Mouse (Mus musculus) limb, embryonic 12.5 days (tissue): ENCODE results near the gene Kidins220. TPM values are rescaled to one million over a fixed set of nuclear protein-coding genes. Genes with fewer than 3 reads are reported as not detected.

ENCODE experiments used
- ATAC-seq: fragments of 200-750 bp; cut with Nextera tagmentation; 2 replicates; pipeline ENCODE4 v1.8.0; 2017; ENCODE audit warnings: low read depth, moderate TSS enrichment; ENCODE audit not compliant: insufficient number of reproducible peaks, insufficient read depth, low FRiP score, low TSS enrichment
- H3K27ac ChIP-seq: fragments of 300-500 bp; sonication (generic); 2 replicates; pipeline ENCODE4 v1.5.1; 2016; ENCODE audit warnings: mild to moderate bottlenecking, moderate library complexity
- H3K27me3 ChIP-seq: fragments of 300-500 bp; sonication (generic); 2 replicates; pipeline ENCODE4 v1.6.1; 2016; ENCODE audit warnings: mild to moderate bottlenecking, moderate library complexity
- H3K36me3 ChIP-seq: fragments of 300-500 bp; sonication (generic); 2 replicates; pipeline ENCODE4 v1.6.1; 2016; ENCODE audit warnings: mild to moderate bottlenecking, moderate library complexity
- H3K4me1 ChIP-seq: fragments of 300-500 bp; sonication (generic); replicated peaks from 2 replicates; pipeline ENCODE4 v1.6.1; 2016
- H3K4me2 ChIP-seq: fragments of 300-500 bp; sonication (generic); 2 replicates; pipeline ENCODE4 v1.6.1; 2016; ENCODE audit warnings: mild to moderate bottlenecking, moderate library complexity
- H3K4me3 ChIP-seq: fragments of 300-500 bp; sonication (generic); replicated peaks from 2 replicates; pipeline ENCODE4 v1.5.1; 2016; ENCODE audit warnings: mild to moderate bottlenecking
- H3K9ac ChIP-seq: fragments of 300-500 bp; sonication (generic); replicated peaks from 2 replicates; pipeline ENCODE4 v1.6.1; 2016; ENCODE audit warnings: mild to moderate bottlenecking, moderate library complexity
- H3K9me3 ChIP-seq: fragments of 300-500 bp; sonication (generic); 2 replicates; pipeline ENCODE4 v1.6.1; 2016; ENCODE audit warnings: mild to moderate bottlenecking, moderate library complexity
- WGBS: fragments of 180-500 bp; shearing (Covaris S2); methylation state at CpG from one replicate; pipeline ENCODE4 v1.1.7; 2016; 5-methylcytosine and 5-hydroxymethylcytosine counted together
- polyA plus RNA-seq: library from polyadenylated mRNA; unstranded; fragments of >200 nt; fragmentation: Nextera tagmentation; extraction: Ambion mirVana; gene quantifications from 2 replicates; pipeline ENCODE4 v1.2.1, GENCODE M21; 2016

The Kidins220 gene
- polyA plus RNA-seq, 1 experiment from 2014 or later = 19.6 TPM

- Histone ChIP-seq H3K27ac (peak overlapping the region; percentile 74), H3K9ac (peak overlapping the region; percentile 44), H3K9me3 (no peaks in the 10 kb centered on the region), H3K4me3 (peak overlapping the region; percentile 43), H3K27me3 (no peaks in the 10 kb centered on the region), H3K4me1 (peaks cover 38% of the 10 kb centered on the region), H3K4me2 (peak overlapping the region; percentile 72), H3K36me3 (no peaks in the 10 kb centered on the region)
- 10% methylated on average over 11 of the region's 11 CpGs for WGBS
- ATAC-seq = no peak
These were observed 118.6 kb downstream of the Kidins220 start for GRCm38 (mm10) chr12:25093241-25093774.

GRCm38 (mm10) chr12:25094621-25095521 lies 120.1 kb downstream of the Kidins220 start:
- Histone ChIP-seq H3K4me2 (peak overlapping the region; percentile 80), H3K9ac (peak overlapping the region; percentile 78), H3K4me1 (peaks cover 38% of the 10 kb centered on the region), H3K27ac (peak overlapping the region; percentile 99), H3K36me3 (no peaks in the 10 kb centered on the region), H3K4me3 (peak overlapping the region; percentile 59), H3K9me3 (no peaks in the 10 kb centered on the region), H3K27me3 (no peaks in the 10 kb centered on the region)
- no peak for ATAC-seq
- WGBS = under 1% methylated on average over 22 of the region's 22 CpGs

GRCm38 (mm10) chr12:25095538-25095937 lies 120.8 kb downstream of the Kidins220 start:
- no peak for ATAC-seq
- Histone ChIP-seq H3K4me3 (peak overlapping the region; percentile 59), H3K9me3 (no peaks in the 10 kb centered on the region), H3K27ac (peak overlapping the region; percentile 99), H3K36me3 (no peaks in the 10 kb centered on the region), H3K4me1 (peaks cover 33% of the 10 kb centered on the region), H3K9ac (peak overlapping the region; percentile 78), H3K4me2 (peak overlapping the region; percentile 80), H3K27me3 (no peaks in the 10 kb centered on the region)
- WGBS = under 1% methylated on average over 19 of the region's 19 CpGs

- ATAC-seq = peak; percentile 73
- Histone ChIP-seq H3K36me3 (no peaks in the 10 kb centered on the region), H3K9ac (peak overlapping the region; percentile 78), H3K27ac (peak overlapping the region; percentile 99), H3K4me3 (peak overlapping the region; percentile 59), H3K4me2 (peak overlapping the region; percentile 80), H3K9me3 (no peaks in the 10 kb centered on the region), H3K4me1 (peaks cover 34% of the 10 kb centered on the region), H3K27me3 (no peaks in the 10 kb centered on the region)
- WGBS = under 1% methylated on average over 41 of the region's 41 CpGs
These were observed 121.4 kb downstream of the Kidins220 start for GRCm38 (mm10) chr12:25095974-25096639.

GRCm38 (mm10) chr12:25096640-25097051 lies 121.9 kb downstream of the Kidins220 start:
- Histone ChIP-seq H3K27ac (peak overlapping the region; percentile 99), H3K4me1 (peaks cover 39% of the 10 kb centered on the region), H3K4me3 (peak overlapping the region; percentile 59), H3K9me3 (no peaks in the 10 kb centered on the region), H3K9ac (peak overlapping the region; percentile 78; the same call in 1 of the 2 replicates), H3K4me2 (peak overlapping the region; percentile 80), H3K36me3 (no peaks in the 10 kb centered on the region), H3K27me3 (no peaks in the 10 kb centered on the region)
- ATAC-seq = no peak
- WGBS = under 1% methylated on average over 15 of the region's 15 CpGs

- no peaks in the 10 kb centered on the region for H3K36me3 ChIP-seq
- ATAC-seq = no peak
- H3K4me3 ChIP-seq = peak within 1 kb of the TSS; percentile 59
- H3K9ac ChIP-seq = peak within 1 kb of the TSS; percentile 78
- no peaks in the 10 kb centered on the region for H3K27me3 ChIP-seq
- H3K4me2 ChIP-seq = peak within 1 kb of the TSS; percentile 80
- H3K4me1 ChIP-seq = peaks cover 42% of the 10 kb centered on the region
- no peaks in the 10 kb centered on the region for H3K9me3 ChIP-seq
- WGBS = 3% methylated on average over 1 of the region's 1 CpGs
- H3K27ac ChIP-seq = peak within 1 kb of the TSS; percentile 99
These were observed 122.2 kb downstream of the Kidins220 start, which contains the start of gene Id2 for GRCm38 (mm10) chr12:25097052-25097209. Id2 (minus strand) TSS chr12:25097140.

GRCm38 (mm10) chr12:25097210-25098160 lies 122.8 kb downstream of the Kidins220 start:
- WGBS = under 1% methylated on average over 28 of the region's 28 CpGs
- Histone ChIP-seq H3K4me2 (peak overlapping the region; percentile 80), H3K9me3 (no peaks in the 10 kb centered on the region), H3K4me1 (peaks cover 42% of the 10 kb centered on the region), H3K9ac (peak overlapping the region; percentile 57; the same call in 1 of the 2 replicates), H3K4me3 (peak overlapping the region; percentile 59), H3K36me3 (no peaks in the 10 kb centered on the region), H3K27me3 (no peaks in the 10 kb centered on the region), H3K27ac (peak overlapping the region; percentile 99)
- no peak for ATAC-seq

- Histone ChIP-seq H3K27ac (peak overlapping the region; percentile 99), H3K9me3 (no peaks in the 10 kb centered on the region), H3K9ac (peak overlapping the region; percentile 57), H3K4me3 (peak overlapping the region; percentile 59), H3K4me2 (peak overlapping the region; percentile 80), H3K27me3 (no peaks in the 10 kb centered on the region), H3K36me3 (no peaks in the 10 kb centered on the region), H3K4me1 (peaks cover 35% of the 10 kb centered on the region)
- ATAC-seq = peak; percentile 4; the same call in 1 of the 2 replicates
- under 1% methylated on average over 10 of the region's 10 CpGs for WGBS
These were observed 123.4 kb downstream of the Kidins220 start for GRCm38 (mm10) chr12:25098161-25098550.

- H3K9ac ChIP-seq = peak overlapping the region; percentile 76
- H3K4me1 ChIP-seq = peaks cover 34% of the 10 kb centered on the region
- H3K4me3 ChIP-seq = peak overlapping the region; percentile 59
- under 1% methylated on average over 61 of the region's 61 CpGs for WGBS
- peak; percentile 79 for ATAC-seq
- peak overlapping the region; percentile 80 for H3K4me2 ChIP-seq
- H3K36me3 ChIP-seq = no peaks in the 10 kb centered on the region
- H3K9me3 ChIP-seq = no peaks in the 10 kb centered on the region
- peak overlapping the region; percentile 99 for H3K27ac ChIP-seq
- H3K27me3 ChIP-seq = no peaks in the 10 kb centered on the region
These were observed 124.0 kb downstream of the Kidins220 start for GRCm38 (mm10) chr12:25098561-25099312.

- Histone ChIP-seq H3K9ac (peak overlapping the region; percentile 76), H3K4me2 (peak overlapping the region; percentile 80), H3K4me1 (peaks cover 36% of the 10 kb centered on the region), H3K4me3 (peak overlapping the region; percentile 59), H3K27ac (peak overlapping the region; percentile 99), H3K27me3 (no peaks in the 10 kb centered on the region), H3K36me3 (no peaks in the 10 kb centered on the region), H3K9me3 (no peaks in the 10 kb centered on the region)
- 0% methylated on average over 9 of the region's 9 CpGs for WGBS
- no peak for ATAC-seq
These were observed 124.5 kb downstream of the Kidins220 start for GRCm38 (mm10) chr12:25099313-25099562.
